Mouse (Mus musculus) frontal cortex, postnatal 25 days (tissue): ENCODE measurements at regions not wholly inside any gene's neighbourhood (a gene's known extent, or its start where the extent isn't known, plus 50 kb on each side); places are given as distances from the start of the nearest gene placed in this dataset.

ENCODE experiments used
- DNase-seq, 2 experiments: peaks; one replicate each; pipeline ENCODE4 v3.0.0; 2022; ENCODE audit warnings: low spot score in 2 of 2

DNA sequence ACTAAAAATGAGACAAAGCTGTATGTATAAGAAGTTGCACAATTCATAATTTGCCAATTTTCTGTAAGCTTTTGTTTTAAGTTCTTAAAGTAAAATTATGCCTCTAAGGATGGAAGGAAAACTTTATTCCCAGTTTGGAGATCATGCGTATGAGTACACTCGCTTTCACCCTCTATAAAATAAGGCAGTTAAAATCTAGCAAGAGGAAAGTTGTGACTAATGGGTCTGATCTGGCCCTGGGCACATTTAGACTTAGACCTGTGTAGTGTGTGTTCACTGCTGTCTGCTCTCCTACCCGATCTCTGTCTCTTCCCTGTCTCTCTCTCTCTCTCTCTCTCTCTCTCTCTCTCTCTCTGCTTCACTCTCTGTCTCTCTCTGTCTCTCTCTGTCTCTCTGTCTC is 51.9 kb upstream of the Daam1 start:
- DNase-seq: no peak

DNA sequence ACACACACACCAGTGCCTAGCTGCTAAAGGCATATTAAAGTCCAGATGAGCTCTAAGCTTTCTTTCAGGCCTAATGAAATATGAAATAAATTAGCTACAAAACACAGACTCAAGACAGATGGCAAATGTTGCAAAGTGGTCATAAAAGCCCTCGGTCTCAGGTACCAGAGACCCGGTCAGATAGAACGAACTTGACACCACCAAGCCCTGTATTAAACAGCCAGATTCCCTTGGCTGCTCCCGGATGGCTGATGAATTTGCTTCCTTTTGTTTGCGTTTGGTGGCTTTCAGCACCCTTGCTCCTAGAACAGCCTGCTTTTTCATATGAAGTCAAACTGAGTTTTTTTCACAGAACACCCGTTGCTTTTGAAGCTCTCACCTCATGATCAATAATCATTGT is 51.5 kb upstream of the Daam1 start:
- no peak for DNase-seq
